In the genomic region with DNA sequence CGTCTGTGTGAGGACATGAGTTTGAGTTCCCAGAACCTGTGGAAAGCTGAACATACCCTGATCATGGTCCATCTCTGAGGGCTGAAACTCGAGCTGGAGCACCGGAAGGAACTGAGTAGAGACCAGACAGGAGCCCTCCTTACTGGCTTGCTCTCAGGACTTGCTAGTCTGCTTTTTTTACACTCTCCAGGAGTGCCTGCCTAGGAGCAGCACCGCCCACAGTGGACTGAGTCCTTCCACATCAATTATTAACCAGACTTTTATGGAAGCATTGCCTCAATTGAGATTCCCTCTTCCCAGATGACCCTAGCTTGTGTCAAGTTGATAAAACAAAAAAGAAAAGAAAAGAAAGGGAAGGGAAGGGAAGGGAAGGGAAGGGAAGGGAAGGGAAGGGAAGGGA, we compare ENCODE assay signal across 21 mouse cellular contexts.
"Had no signal": no experiment of that assay in that cellular context is flagged by ENCODE, and none has a peak within 500 bp of the region (broad histone marks: within the 10 kb centered on the region; RNA-seq: fewer than 3 reads in every experiment).

No protein-coding gene starts in this region.

- H3K9me3 ChIP-seq: heart, embryonic 13.5 days; heart, embryonic 15.5 days; hindbrain, embryonic 10.5 days; hindbrain, embryonic 12.5 days; intestine, embryonic 15.5 days; limb, embryonic 10.5 days; limb, embryonic 12.5 days; liver, embryonic 13.5 days; liver, embryonic 15.5 days had no signal

- H3K4me3 ChIP-seq: gastrocnemius, adult 2 months; heart, embryonic 13.5 days; heart, embryonic 15.5 days; hindbrain, embryonic 10.5 days; hindbrain, embryonic 12.5 days; intestine, embryonic 15.5 days; layer of hippocampus, adult 2 months; left cerebral cortex, adult 2 months; limb, embryonic 10.5 days; limb, embryonic 12.5 days; liver, embryonic 13.5 days; liver, embryonic 15.5 days had no signal

- H3K36me3 ChIP-seq: heart, embryonic 13.5 days; heart, embryonic 15.5 days; hindbrain, embryonic 10.5 days; hindbrain, embryonic 12.5 days; intestine, embryonic 15.5 days; limb, embryonic 10.5 days; limb, embryonic 12.5 days; liver, embryonic 13.5 days; liver, embryonic 15.5 days had no signal

- H3K27me3 ChIP-seq: heart, embryonic 13.5 days; heart, embryonic 15.5 days; hindbrain, embryonic 12.5 days; intestine, embryonic 15.5 days; limb, embryonic 12.5 days had no signal

- H3K27ac ChIP-seq: gastrocnemius, adult 2 months; heart, embryonic 13.5 days; heart, embryonic 15.5 days; hindbrain, embryonic 10.5 days; hindbrain, embryonic 12.5 days; hindbrain, embryonic 14.5 days; intestine, embryonic 15.5 days; kidney, postnatal 0 days; layer of hippocampus, adult 2 months; left cerebral cortex, adult 2 months; limb, embryonic 10.5 days; limb, embryonic 12.5 days; liver, embryonic 13.5 days; liver, embryonic 15.5 days had no signal

- DNase-seq: gastrocnemius, adult 2 months; gastrocnemius, postnatal 10 days; gastrocnemius, postnatal 25 days; heart, postnatal 14 days; heart, postnatal 36 days; kidney, adult 18-20 months; kidney, postnatal 14 days; liver, embryonic 13.5 days; liver, postnatal 0 days had no signal

- H3K4me1 ChIP-seq: heart, embryonic 13.5 days; heart, embryonic 15.5 days; intestine, embryonic 15.5 days had no signal

- H3K9ac ChIP-seq: heart, embryonic 13.5 days; heart, embryonic 15.5 days; hindbrain, embryonic 12.5 days; hindbrain, embryonic 14.5 days; intestine, embryonic 15.5 days; limb, embryonic 12.5 days; liver, embryonic 13.5 days; liver, embryonic 15.5 days; liver, postnatal 0 days had no signal
